Mouse (Mus musculus) Patski (cell line): ENCODE data around the gene Plet1. TPM values are rescaled to one million over a fixed set of nuclear protein-coding genes. Genes with fewer than 3 reads are reported as not detected.

ENCODE experiments used
- ATAC-seq: fragments of 100-300 bp; one replicate; pipeline ENCODE4 v1.8.0; 2021
- CTCF ChIA-PET: fragments of 350-600 bp; sonication (Branson Sonifier 250); formaldehyde crosslinking; loops from one replicate; lab custom pipeline; 2022; ENCODE audit warnings: inconsistent platforms; lab: Charles Lee
- POLR2A ChIA-PET: fragments of 350-600 bp; sonication (Branson Sonifier 250); formaldehyde crosslinking; loops from one replicate; lab custom pipeline; 2022; ENCODE audit warnings: antibody characterized with exemption, inconsistent platforms; lab: Charles Lee
- DNase-seq: peaks from one replicate; pipeline ENCODE4 v3.0.0-alpha.2; 2011; ENCODE audit warnings: low read depth, low spot score
- H3K27me3 ChIP-seq: fragments of 371-371 bp; one replicate; pipeline ENCODE4 v1.5.1; 2021
- CTCF ChIP-seq: fragments of 100-300 bp; IDR thresholded peaks from one replicate; pipeline ENCODE4 v1.5.1; 2021
- in situ Hi-C: fragments of 300-500 bp; cut with MboI; formaldehyde crosslinking; loops from 3 replicates; pipeline ENCODE4 v1.11.1; 2018; ENCODE audit warnings: low pct_unique_long_range_greater_than_20kb, mixed read lengths
- polyA plus RNA-seq: library from polyadenylated mRNA; unstranded; gene quantifications from one replicate; pipeline ENCODE4 v1.2.3, GENCODE M21; 2021

Plet1 gene
- polyA plus RNA-seq, 1 experiment from 2014 or later = 0.08 TPM

- CTCF ChIA-PET = interaction anchor here (0.9 to 1.6 kb wide), 2 partner anchors 8 to 21 kb away, joined by 3 to 8 read pairs; partner anchors contain the start of gene Pts
- no peaks in the 10 kb centered on the region for H3K27me3 ChIP-seq
- TF ChIP-seq CTCF = no peak
- ATAC-seq (no peak), DNase-seq (no peak)
- POLR2A ChIA-PET = no interaction called here
- in situ Hi-C loops = no loop called here
Observed at GRCm38 (mm10) chr9:50548936-50549335, 54.6 kb downstream of the Plet1 start.

DNA sequence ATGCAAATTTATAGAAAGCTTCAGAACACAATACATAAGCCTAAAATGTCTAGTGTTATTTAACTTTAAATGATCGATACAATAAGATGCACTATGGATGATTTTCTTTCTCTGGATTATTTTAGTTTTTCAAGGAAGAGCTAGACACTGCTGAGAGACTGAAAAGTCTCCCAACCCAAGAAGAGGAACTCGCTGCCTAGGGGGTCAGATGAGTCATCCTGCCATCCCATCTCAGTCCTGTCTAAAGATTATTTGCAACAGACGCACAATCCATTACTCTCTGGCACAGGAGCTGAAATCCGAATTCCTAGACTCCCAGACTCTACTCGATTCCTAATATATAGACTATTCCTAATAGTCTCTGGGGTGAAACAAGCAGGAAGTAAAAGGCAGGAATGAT is 57.9 kb downstream of the Plet1 start:
- TF ChIP-seq CTCF = no peak
- CTCF ChIA-PET = interaction anchor here (0.7 kb wide), 1 partner anchor 14 kb away, joined by 3 read pairs; no protein-coding TSS in a partner anchor
- in situ Hi-C loops = no loop called here
- DNase-seq = no peak
- H3K27me3 ChIP-seq = peaks cover 5% of the 10 kb centered on the region
- ATAC-seq = no peak
- POLR2A ChIA-PET = interaction anchor here (1.1 kb wide), 1 partner anchor 13 kb away, joined by 4 read pairs; no protein-coding TSS in a partner anchor

GRCm38 (mm10) chr9:50553547-50553946 is 59.2 kb downstream of the Plet1 start:
- TF ChIP-seq CTCF = no peak

DNA sequence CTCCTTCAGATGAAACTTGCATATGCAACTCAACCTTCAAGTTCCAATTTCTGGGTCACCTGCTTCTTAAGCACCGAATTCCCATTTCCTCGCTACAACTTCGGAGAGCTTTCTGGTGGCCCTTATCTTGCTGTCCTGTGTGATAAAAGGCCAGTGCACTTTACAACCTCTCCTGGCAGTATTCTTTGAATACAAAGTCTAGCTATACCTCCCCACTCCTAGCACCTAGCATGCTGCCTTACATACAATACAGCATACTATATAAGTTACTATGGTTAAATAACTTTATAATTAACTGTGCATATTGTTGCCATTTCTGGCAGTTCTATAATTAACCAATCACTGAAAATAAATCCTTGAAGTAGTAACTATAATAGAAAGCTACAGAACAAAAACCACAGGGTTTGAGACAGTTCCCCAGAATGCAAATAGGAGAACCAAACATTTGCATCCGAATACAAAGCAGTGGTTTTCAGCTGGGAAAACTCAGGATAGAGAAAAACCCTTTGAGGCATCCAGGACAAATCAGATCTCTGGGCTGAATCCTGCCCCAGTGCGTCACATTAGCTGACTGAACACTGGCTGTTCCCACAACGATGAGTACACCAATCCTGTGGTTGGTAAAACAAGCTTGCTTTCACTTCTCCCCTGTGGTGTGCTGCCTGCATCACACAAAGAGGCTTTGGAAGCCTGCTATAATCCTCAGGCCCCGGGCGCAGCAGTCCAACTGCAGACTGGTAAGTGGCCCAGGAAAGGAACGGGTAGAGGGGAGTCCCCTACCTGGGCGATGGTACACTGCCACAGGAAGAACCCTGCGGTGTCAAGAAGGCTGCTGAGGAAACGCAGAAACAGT is 60.1 kb downstream of the Plet1 start, which contains the start of gene Il18:
Gene Il18, plus strand, starts transcription at position 587 of the 853 bp plus-strand sequence.
- ChIA-PET POLR2A (no interaction called here), CTCF (interaction anchor here (1.1 kb wide), 1 partner anchor 9 kb away, joined by 3 read pairs; no protein-coding TSS in a partner anchor)
- ATAC-seq = peak; percentile 54

More at GRCm38 (mm10) chr9:50553547-50553946, 59.2 kb downstream of the Plet1 start:
- ATAC-seq = no peak
- no peak for DNase-seq
- POLR2A ChIA-PET = no interaction called here
- CTCF ChIA-PET = interaction anchor here (1.1 kb wide), 1 partner anchor 10 kb away, joined by 3 read pairs; no protein-coding TSS in a partner anchor
- in situ Hi-C loops = no loop called here
- H3K27me3 ChIP-seq = peaks cover 16% of the 10 kb centered on the region

DNA sequence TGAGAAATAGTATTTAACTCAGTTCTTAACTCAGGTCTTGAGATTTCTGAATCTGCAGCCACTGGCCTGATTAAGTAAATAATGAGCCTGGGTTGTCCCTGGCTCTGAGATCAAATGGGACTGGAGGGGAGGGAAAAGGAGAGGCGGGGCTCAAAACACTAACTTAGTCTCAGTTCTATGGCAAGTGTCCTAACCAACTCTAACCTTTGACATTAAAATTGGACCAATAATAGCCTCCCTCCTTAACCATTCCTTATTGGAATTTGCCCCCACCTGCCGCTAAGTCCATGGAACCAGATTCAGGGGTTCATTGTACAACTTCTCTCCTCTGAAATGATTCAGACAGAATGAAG is 60.7 kb downstream of the Plet1 start, which contains the start of gene Bco2:
Gene Bco2, minus strand, starts transcription at position 88 of the 353 bp plus-strand sequence.
- TF ChIP-seq CTCF = no peak
- in situ Hi-C loops = no loop called here
- CTCF ChIA-PET = no interaction called here
- peaks cover 20% of the 10 kb centered on the region for H3K27me3 ChIP-seq
- POLR2A ChIA-PET = no interaction called here
- DNase-seq (no peak), ATAC-seq (no peak)

More for the DNA sequence above, 60.1 kb downstream of the Plet1 start, which contains the start of gene Il18:
- no peak for DNase-seq
- no peak for TF ChIP-seq CTCF
- H3K27me3 ChIP-seq = peaks cover 17% of the 10 kb centered on the region
- in situ Hi-C loops = no loop called here

Other genes starting within 250 kb of the Plet1 start
- gene Rpl10-ps3, start 149.6 kb upstream of the Plet1 start, polyA plus RNA-seq = 157 TPM
- 65.9 TPM for gene Pts, start 34.2 kb downstream of the Plet1 start, polyA plus RNA-seq
- gene Il18, start 60.3 kb downstream of the Plet1 start, polyA plus RNA-seq = 3.6 TPM
- gene Bco2, start 60.7 kb downstream of the Plet1 start, polyA plus RNA-seq = 0.22 TPM
- gene Tex12, start 66.8 kb downstream of the Plet1 start, polyA plus RNA-seq = not detected
- gene Sdhd, start 109.3 kb downstream of the Plet1 start, polyA plus RNA-seq = 418 TPM
- gene Timm8b, start 109.4 kb downstream of the Plet1 start, polyA plus RNA-seq = 247 TPM
- 8.2 TPM for gene Pih1d2, start 122.8 kb downstream of the Plet1 start, polyA plus RNA-seq
- 25.4 TPM for gene Nkapd1, start 122.9 kb downstream of the Plet1 start, polyA plus RNA-seq
- gene Dlat, start 165.3 kb downstream of the Plet1 start, polyA plus RNA-seq = 134 TPM
- gene Dixdc1, start 245.0 kb downstream of the Plet1 start, polyA plus RNA-seq = 14.6 TPM